Mouse (Mus musculus) left cerebral cortex, adult 18-20 months (tissue): ENCODE data around the gene Srsf10. TPM values are rescaled to one million over a fixed set of nuclear protein-coding genes. Genes with fewer than 3 reads are reported as not detected.

ENCODE experiments used
- DNase-seq, 2 experiments: peaks; one replicate each; pipeline ENCODE4 v3.0.0; 2021 to 2022; ENCODE audit warnings: low spot score in 2 of 2, mixed read lengths in 1 of 2
- total RNA-seq, 2 experiments: library from RNA; stranded (reverse); gene quantifications; 2 replicates each; pipeline ENCODE4 v1.2.3; 2021

Gene Srsf10
- total RNA-seq, 2 experiments from 2014 or later = 72.3 to 76.1 TPM

DNA sequence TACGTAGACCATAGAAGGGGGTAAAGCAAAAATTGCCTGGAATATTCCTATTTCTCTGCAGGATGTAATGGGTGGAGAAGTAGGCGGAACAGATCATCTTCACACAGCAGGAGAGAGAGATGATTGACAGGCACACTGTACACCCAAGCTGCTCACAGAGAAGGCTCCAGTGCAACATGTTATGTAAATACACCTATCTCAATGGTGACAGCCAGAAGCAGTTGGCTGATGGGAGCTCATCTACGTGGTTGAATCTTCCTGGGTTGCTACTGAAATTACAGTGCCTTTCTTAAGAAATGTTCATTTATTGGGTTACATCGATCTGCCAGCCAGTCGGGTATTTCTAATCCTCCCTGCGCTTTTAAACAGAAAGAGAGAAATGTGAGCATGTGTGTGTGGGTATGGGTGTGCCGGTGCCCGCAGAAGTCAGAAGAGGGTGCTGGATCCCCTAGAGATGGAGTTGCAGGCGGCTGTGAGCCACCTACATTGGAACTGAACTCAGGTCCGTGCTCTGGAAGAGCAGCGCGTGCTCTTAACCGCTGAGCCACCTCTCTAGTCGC is 1.5 kb upstream of the Srsf10 start:
- no peak for DNase-seq

DNA sequence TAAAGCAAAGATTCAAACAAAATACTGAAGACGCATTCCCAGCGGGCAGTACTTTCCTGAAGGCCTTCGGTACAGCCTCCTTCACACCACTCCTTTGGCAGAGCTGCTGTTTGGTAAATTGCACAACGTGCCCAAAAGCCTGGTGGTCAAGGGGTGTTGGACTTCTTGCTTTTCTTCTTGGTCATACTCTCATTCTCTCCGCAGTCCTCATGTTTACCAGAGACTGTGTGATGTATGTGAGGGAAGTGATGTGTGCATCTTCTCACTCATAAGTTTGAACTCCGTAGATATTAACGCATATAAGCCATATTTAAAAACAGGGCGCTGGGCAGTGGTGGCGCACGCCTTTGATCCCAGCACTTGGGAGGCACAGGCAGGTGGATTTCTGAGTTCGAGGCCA is 917 bp upstream of the Srsf10 start:
- DNase-seq = no peak

DNA sequence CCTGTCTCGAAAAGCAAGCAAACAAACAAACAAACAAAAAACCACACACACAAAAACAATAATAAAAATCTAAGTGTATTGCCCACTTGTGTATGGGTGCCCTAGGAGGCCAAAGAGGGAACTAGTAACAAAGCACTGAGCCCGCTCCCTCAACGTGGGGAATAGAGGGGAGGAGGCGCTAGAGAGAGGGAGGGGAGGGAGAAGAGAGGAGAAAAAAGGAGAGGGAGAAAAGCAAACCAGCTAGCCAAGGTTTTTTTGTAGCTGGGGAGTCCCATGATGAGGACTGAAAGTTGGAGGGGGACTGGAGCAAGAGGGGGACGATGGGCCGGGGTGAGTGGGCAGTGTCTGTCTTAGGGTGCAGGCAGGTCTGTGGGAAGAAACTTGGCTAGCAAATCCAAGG is 467 bp upstream of the Srsf10 start:
- DNase-seq = no peak

DNA sequence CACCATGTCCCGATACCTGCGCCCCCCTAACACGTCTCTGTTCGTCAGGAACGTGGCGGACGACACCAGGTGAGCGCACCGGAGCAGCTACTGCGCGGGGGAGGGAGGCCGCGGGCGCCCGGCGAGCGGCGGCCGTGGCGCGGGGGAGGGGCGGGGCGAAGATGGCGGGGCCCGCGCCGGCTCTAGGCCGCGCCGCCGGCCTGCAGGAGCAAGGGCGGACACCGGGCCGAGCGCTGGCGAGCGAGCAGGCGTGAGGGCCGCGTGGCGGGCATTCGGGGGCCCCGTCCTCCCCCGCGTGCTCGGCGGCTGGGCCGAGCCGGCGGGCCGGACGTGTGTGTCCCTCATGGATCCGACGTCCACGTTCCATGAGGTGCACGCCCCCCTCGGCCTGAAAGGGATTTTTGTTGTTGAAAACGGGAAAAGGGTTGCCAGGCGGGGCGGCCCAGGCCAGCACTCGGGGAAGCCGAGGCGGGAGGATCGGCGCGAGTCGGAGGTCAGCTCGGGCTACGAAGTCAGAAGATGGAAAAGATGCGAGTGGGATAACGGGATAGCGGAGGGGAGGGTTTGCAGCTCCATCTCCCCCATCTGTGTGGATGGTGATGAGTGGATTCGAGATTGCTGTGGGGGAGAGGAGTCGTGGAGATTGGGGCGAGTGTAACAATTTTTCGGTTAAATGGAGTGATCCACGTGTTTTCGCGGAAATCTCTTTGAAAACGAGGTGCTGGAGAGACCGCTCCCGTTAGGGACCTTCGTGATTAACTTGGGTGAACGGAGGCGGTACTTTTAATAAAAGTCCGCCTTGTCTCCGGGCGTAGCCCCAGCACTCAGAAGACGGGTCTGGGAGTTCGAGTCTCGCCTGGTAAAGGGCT is 910 bp downstream of the Srsf10 start:
- peak; percentile 42 to 44 for DNase-seq

DNA sequence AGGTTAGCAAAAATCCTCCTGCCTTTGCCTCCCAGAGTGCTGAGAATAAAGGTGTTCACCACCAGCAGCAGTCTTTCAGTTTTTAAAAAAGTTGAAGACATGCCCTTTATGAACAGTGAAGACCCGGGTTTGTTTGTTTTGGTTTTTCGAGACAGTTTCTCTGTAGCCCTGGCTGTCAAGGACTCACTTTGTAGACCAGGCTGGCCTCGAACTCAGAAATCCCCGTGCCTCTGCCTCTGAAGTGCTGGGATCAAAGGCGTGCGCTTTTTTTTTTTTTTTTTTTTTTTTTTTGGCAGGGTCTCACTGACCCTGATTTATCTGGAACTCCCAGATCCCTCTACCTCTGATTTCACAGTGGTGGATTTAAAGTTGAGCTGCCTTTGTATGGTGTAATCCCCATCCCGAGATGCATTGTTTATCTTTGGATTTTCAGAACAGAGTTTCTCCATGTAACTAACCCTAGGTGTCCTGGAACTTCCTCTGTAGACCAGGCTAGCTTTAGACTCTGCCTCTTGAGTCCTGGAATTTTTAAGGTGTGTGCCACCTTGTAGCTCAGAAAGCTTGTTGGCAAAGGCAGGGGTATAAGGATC is 2.1 kb downstream of the Srsf10 start:
- no peak for DNase-seq

DNA sequence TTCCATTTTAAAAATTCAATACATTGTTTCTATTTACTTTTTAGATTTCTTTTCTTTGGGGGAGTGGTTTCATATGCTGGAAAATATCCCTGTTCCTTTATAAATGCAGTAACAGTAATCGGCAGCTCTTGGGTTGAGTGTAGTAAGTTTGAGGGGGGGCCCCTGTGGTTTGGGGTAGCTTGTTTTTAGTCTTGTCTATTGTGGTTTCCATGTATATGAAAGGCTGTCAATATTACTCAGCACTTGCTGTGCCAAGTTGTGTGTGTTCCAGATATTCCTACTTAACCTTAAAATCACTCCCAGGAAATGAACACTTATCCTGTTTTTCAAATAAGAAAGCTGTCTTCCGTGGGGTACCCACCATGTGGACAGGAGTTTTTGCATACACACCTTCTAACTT is 13.4 kb downstream of the Srsf10 start:
- no peak for DNase-seq

DNA sequence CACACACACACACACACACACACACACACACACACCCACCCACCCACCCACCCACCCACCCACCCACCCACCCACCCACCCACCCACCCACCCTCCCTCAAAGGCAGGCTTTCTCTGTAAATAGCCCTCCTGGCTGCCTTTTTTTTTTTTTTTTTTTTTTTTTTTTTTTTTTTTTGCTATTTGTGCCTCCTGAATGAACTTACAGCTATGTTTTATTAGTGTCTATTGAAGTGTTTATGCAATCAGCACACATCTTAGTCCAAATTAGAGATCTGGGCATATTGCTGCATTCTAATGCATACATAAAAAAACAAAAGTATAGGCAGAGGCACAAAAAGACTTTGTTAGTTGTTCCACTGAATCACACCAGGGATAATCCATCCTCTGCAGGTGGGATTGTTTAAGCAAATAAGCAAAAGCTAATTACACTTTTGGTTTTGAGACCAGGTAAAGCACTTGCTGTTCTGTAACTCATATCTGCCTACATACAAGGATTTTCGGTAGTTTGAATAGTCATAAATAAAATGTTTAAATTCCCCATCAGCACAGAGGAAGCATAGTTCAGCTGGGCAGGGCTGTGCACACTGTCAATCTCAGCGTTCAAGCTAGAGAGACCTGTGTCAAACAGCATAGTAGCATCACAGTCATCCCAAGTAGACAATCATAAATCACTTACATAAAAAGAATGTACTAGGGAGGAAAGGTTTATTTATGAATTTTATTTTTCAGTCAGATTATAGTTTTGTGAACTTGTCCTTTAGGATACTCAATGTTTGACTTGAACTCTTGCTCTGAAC is 14.9 kb downstream of the Srsf10 start:
- no peak for DNase-seq

DNA sequence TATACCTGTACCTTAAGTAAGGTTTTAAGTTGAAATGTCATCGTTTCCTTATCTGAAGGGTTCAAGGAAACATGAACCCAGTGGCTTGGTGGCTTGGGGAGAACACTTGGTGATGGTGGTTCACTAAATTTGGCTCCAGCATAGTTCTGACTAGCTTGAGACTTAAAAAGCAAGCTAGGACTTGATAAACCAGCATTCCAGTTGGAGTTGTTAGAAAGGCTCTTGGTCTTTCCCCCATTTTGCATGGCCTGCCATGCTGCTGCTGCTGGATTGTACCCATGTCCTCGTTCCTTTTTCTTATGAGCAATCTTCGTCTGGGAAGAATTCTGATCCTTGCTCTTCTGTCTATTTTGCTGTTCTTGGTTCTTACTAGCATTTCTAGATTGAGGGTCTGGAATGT is 16.5 kb downstream of the Srsf10 start:
- no peak for DNase-seq

DNA sequence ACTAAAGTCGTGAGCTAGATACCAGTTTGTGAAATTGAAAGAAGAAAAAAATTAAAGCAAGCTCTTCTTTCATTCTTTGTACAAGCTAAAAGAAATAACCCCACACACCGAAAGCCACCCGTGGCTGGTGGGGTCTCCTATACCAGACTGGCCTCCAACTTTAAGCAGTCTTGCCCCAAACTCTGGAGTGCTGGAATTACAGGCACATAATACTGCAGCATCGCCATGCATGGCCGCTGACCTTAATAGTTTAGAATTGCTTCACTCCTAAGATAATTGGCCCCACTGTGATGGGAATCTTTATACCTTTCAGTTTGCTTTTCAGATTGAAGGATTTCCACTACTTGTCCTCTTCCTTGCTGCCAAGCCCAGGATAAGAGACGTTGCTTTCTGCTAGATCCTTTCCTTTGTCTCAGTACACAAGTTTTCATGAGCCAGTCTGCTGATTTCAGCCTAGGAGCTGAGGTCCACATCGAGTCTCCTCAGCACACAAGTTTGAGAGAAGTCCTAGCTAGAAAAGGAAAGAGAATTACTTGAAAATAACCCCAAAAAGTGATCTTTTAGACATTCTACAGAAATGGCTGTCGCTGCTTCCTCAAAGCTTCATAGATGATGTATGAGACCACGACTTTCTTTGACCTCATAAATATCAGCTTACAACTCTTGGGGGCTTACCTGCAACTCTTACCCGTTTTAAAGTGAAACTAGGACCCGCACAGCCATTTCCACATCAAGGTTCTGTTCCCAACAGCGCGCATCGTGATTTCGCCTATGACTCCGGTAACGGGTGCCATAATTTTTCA is 17.2 kb downstream of the Srsf10 start:
- DNase-seq = no peak

DNA sequence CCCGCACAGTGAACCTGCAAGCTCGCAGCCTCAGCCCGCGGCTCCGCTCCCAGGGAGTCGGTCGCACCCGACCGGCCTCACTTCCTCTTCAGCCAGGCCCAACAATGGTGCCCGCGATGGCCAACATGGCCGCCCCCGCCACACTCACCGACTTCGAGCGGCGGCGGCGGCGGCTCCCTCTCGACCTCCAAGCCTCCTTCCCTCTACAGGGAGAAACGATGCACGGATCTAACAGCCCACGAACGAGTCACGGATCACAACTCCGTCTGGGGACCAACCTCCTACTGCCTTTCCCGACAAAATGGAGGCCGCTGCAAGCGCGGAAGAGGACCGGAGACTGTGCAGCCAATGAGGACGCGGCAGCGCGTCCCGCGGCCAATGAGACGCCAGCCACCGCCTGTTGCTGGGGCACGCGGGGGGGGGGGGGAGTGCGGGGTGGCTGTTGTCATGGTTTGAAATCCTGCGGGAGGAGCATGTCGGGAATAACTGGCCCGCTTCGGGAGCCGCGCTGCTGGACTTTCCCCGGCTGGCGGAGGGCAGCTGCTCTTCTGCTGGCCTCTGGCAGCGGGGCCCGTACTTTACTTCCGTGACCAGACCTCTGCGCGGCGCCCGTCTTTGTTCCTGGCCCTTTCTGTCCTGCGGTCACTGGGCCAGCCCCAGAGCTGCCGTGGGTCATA is 18.1 kb downstream of the Srsf10 start, which contains the start of gene Pnrc2:
TSS of gene Pnrc2 (minus strand) at position 325 of the 677 bp plus-strand sequence.
- DNase-seq = peak; percentile 85 to 92

DNA sequence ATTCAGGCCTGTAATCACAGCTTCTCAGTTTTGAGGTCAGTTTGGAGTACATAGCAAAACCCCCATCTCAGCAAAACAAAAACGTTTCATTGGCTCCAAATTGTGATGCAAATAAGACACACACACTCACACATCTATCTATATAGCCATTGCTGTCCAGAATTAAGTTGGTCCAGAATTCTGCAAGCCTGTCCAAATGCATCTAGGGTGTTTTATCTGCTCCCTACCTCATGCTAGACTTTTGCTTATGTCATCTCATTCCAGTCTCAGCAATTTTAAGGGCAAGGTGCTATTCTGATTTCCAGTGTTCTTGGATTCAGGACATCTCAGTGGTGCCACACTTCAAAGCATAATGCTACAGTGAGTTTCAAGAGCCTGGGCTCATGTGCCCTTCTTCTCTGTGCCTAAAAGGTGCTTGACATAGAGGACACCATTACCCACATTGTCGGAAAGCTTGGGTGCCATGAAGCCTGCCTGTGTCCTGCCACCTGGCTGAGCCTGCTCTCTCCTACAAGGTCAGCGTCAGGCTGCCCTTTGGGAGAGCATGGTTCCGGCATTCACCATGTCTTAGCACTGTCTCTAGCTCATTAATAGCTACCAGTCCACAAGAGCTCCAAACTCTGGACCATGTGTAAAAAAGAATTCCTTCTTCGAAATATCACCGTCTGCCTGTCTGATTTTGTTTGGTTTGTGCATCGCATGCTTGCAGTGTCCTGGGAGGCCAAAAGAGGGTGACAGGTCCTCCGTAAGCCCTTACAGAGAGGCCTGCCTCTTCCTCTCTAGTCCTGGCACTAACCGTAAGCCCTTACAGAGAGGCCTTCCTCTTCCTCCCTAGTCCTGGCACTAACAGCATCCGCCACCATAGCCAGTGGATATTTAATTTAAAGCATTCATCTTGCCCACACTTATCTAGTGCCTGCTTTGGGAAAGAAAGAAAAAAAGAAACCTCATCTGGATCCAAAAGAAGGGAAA is 19.3 kb downstream of the Srsf10 start:
- DNase-seq = no peak

DNA sequence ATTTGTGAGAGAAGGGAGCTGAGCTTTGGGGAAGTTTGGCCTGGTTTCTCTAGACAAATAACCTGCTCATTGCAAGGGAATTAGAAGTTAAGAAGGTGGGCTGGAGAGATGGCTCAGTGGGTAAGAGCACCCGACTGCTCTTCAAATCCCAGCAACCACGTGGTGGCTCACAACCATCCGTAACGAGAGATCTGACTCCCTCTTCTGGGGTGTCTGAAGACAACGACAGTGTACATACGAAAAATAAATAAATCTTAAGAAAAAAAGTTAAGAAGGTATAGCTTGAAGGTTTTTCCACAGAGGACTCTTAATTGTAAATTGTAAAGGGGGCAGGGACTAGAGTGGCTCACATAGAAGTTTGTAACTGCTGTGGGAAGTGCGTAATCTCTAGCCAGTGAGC is 20.0 kb downstream of the Srsf10 start:
- DNase-seq = no peak

DNA sequence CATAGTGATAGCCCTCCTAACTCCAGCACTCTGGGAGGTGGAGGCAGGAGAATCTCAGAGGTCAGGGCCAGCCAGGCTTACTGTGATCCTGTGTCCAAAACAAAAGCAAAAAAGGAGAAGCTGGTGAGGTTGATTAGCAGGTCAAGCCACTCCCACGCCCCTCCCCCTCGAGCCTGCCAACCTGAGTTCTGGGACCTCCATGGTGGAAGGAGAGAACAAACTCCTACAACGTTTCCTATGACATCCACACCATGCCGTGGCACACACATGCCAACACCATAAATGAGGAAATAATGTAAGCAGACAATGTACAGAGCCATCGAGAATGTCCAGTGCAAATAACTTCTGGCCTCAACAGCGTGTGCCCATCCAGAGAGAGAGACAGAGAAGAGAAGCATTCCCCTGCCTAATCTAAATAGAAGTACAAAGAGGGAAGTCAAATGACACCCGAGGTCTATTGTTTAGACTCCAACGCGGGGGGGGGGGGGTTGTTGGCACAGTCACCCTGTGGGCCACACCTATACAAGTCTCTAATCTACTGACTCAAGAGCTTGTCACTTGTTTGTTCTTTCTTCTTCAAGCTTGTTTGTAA is 20.5 kb downstream of the Srsf10 start:
- no peak for DNase-seq

DNA sequence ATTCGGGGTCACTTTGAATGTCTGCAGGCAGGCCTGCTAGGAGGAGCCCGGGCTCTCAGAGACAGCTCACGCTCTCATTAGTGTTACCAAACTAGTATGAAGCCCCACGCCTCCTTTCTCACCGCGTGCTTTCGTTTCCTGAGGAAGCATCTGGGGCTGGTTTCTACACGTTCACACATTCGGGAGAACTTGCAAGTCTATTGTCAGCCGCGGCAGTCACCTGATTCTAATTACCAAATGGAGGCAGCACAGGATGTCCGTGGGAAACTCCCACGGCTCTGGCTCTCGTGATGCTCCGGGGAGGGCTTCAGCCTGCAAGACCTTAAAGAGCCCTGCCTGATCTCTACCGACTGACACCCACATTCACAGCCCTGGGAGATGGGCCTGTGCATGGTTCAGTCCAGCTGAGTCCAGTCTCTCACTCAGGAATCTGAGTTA is 21.1 kb downstream of the Srsf10 start:
- peak; percentile 68 to 75 for DNase-seq

DNA sequence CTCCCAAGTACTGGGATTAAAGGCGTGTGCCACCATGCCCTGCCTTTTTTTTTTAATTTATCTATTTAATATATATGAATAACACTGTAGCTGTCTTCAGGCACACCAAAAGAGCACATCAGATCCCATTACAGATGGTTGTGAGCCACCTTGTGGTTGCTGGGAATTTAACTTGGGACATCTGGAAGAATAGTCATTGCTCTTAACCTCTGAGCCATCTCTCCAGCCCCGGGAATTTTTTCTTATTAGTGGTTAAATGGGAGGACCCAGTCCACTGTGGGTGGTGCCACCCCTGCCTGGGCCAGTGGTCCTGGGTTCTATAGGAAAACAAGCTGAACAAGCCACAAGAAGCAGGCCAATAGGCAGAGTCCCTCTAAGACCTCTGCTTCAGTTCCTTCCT is 22.2 kb downstream of the Srsf10 start:
- DNase-seq = peak; percentile 22 to 29

DNA sequence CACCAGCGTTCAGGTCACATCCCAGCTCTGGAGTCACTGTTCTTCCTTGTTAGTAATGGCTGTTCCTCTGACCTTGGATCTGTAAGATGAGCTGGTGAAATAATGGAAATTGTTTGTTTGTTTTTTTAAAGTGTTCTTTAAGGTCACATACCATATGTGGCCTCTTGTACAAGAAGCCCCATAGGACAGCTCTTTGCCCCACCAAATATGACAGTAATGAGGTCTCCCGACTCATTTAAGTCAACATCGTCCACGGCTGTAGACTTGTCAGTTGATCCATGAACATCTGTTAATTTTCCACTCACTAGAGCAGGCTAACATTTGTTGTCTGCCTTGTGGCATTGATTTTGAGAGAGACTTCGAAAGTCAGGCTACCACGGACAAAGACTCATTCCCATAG is 23.5 kb downstream of the Srsf10 start:
- no peak for DNase-seq

DNA sequence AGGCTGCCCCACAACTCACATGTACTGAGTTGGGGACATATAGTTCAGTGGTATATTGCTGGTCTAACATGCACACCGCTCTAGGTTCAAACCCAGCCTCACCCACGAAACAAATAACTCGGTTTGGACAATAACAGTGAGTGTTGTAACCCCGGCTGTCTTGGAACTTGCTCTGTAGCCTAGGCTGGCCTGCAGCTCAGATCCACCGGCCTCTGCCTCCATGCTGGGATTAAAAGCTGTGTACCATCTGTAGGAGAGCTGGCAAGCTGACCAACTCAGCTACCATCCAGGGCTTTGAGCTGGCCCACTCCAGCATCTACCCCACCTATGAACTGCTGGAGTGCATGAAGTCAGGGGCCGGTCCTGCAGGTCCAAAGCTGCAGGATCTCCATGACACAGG is 24.5 kb downstream of the Srsf10 start:
- no peak for DNase-seq

DNA sequence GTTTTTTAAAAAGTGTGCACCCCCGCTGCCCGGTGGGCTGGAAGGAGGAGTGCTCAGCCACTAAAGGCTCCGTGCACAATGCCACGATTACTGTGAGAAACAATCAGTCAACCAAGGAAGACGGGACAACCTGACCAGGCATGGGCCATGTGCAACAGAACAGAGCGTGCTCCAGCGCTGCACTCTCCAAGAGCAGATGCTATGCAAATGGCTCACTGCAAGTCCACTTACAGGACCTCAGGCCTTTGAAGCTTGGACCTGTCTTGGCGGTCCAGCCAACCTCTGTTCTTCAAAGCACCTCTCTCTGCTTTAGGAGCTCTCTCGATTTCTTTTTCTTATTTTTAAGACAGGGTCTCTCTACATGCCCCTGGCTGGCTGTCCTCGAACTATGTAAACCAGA is 25.0 kb downstream of the Srsf10 start:
- no peak for DNase-seq

DNA sequence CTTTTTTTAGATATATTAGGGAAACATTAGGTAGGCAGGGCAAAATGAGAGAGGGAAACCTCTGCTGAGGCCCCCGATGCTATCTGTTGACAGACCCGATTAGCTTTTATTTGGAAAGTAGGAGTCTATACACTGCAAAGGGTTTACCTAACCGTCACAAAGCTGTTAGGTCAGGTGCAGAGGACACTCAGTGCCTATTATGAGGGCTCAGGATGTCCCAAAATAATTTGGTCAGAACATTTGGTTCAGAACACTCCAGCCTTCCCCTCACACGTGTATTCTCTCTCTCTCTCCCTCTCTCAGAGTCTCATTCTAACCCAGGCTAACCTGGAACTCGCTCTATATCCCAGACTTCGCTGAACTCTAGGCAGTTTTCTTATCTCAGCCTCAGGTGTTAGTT is 26.5 kb downstream of the Srsf10 start:
- DNase-seq = no peak
